Mouse (Mus musculus) neural tube, embryonic 13.5 days (tissue): ENCODE data around the gene Vps13d. TPM values are rescaled to one million over a fixed set of nuclear protein-coding genes. Genes with fewer than 3 reads are reported as not detected.

ENCODE experiments used
- ATAC-seq: fragments of 200-750 bp; cut with Nextera tagmentation; 2 replicates; pipeline ENCODE4 v1.8.0; 2017; ENCODE audit warnings: low read depth, mild to moderate bottlenecking, moderate TSS enrichment, moderate library complexity
- H3K27ac ChIP-seq: fragments of 300-500 bp; sonication (generic); replicated peaks from 2 replicates; pipeline ENCODE4 v1.5.1; 2015; ENCODE audit warnings: moderate library complexity, mild to moderate bottlenecking, inconsistent platforms
- H3K27me3 ChIP-seq: fragments of 300-500 bp; sonication (generic); 2 replicates; pipeline ENCODE4 v1.6.1; 2015; ENCODE audit warnings: mild to moderate bottlenecking, inconsistent platforms
- H3K36me3 ChIP-seq: fragments of 300-500 bp; sonication (generic); 2 replicates; pipeline ENCODE4 v1.6.1; 2015; ENCODE audit warnings: mild to moderate bottlenecking, inconsistent platforms
- H3K4me1 ChIP-seq: fragments of 300-500 bp; sonication (generic); replicated peaks from 2 replicates; pipeline ENCODE4 v1.6.1; 2015; ENCODE audit warnings: inconsistent platforms
- H3K4me2 ChIP-seq: fragments of 300-500 bp; sonication (generic); 2 replicates; pipeline ENCODE4 v1.6.1; 2015; ENCODE audit warnings: inconsistent platforms, mild to moderate bottlenecking, moderate library complexity
- H3K4me3 ChIP-seq: fragments of 300-500 bp; sonication (generic); 2 replicates; pipeline ENCODE4 v1.5.1; 2015; ENCODE audit warnings: mild to moderate bottlenecking, inconsistent platforms
- H3K9ac ChIP-seq: fragments of 300-500 bp; sonication (generic); 2 replicates; pipeline ENCODE4 v1.6.1; 2015; ENCODE audit warnings: moderate library complexity, mild to moderate bottlenecking, inconsistent platforms
- H3K9me3 ChIP-seq: fragments of 300-500 bp; sonication (generic); 2 replicates; pipeline ENCODE4 v1.6.1; 2016; ENCODE audit warnings: inconsistent platforms
- WGBS: fragments of 180-500 bp; shearing (Covaris S2); methylation state at CpG from one replicate; pipeline ENCODE4 v1.1.7; 2015; 5-methylcytosine and 5-hydroxymethylcytosine counted together
- polyA plus RNA-seq: library from polyadenylated mRNA; unstranded; fragments of >200 nt; fragmentation: Nextera tagmentation; extraction: Ambion mirVana; gene quantifications from 2 replicates; pipeline ENCODE4 v1.2.1, GENCODE M21; 2015

Vps13d gene
- polyA plus RNA-seq, 1 experiment from 2014 or later, result 6.3 TPM

DNA sequence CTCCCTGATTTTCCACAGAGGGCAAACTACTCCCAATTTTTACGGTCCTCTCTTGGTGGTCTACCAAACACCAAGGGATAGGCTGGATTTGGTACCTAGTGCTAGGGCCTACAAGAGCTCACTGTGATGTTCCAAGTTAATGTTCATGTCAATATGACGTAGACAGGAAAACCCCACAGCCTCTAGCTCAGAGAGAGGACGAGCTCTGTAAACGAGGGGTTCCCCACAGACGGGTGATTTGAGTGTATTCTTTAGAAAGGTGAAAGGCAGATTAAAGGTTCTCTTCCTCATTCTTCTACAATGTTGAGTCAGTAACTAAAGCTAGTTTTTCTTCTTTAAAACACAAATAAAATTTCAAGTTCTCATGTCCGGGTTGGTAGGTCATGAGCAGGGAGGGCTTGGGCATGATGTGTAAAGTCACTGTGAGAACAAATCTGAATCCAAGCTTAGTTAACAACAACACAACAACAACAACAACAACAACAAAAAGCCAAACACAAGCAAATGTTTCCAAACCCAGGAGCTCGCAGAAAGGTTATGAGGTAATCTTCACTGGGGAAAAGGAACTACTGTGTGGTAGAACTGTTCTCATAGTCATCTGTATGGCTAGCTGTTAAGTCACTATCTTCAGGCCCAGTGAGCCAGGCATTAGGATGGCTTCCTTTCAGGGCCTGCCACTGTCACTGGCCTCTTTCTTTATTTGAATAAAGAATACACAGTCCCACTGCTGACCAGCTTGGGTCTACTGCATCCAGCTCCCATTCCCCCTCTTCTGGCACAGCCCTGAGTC lies 208.6 kb downstream of the Vps13d start:
- Histone ChIP-seq H3K4me2 (no peak overlapping the region), H3K27me3 (no peaks in the 10 kb centered on the region), H3K4me3 (no peak overlapping the region), H3K9me3 (no peaks in the 10 kb centered on the region), H3K9ac (no peak overlapping the region), H3K36me3 (peaks cover 4% of the 10 kb centered on the region), H3K27ac (no peak overlapping the region), H3K4me1 (peaks cover 31% of the 10 kb centered on the region)
- 92% methylated on average over 7 of the region's 7 CpGs for WGBS
- no peak for ATAC-seq

DNA sequence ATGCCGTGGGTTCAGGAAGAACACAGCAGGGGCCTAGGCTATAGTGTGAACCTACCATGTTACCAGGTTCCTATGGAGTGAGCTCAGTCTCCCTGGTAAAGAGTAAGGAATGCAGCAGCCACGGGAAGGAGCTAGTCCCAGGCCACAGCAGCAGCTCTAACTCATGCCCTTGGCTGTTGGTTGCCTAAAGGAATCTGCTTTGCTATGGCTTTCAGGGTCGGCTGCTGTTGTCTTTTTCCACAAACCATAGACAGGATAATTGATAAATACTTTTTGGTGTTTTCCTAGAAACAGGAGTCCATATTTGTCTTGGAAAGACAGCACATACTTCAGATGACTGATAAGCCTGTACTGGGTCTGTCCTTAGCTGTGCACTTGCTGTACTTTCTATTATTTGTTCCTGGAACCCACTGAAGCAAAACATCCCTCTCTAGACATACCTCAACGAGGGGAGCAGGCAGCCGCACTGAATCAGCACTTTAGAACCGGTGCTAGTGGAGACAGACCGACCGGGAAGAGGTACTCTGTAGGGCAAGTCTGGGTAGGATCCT lies 210.9 kb downstream of the Vps13d start:
- Histone ChIP-seq H3K27ac (no peak overlapping the region), H3K9me3 (no peaks in the 10 kb centered on the region), H3K9ac (no peak overlapping the region), H3K36me3 (peaks cover 4% of the 10 kb centered on the region), H3K4me1 (peaks cover 14% of the 10 kb centered on the region; the same call in 1 of the 2 replicates), H3K4me3 (no peak overlapping the region), H3K4me2 (no peak overlapping the region), H3K27me3 (no peaks in the 10 kb centered on the region)
- ATAC-seq, result peak; percentile 60; the same call in 1 of the 2 replicates
- WGBS, result 55% methylated on average over 8 of the region's 8 CpGs

- Histone ChIP-seq H3K9ac (no peak overlapping the region), H3K4me2 (no peak overlapping the region), H3K4me1 (peaks cover 8% of the 10 kb centered on the region; the same call in 1 of the 2 replicates), H3K27ac (no peak overlapping the region), H3K36me3 (peaks cover 4% of the 10 kb centered on the region), H3K9me3 (no peaks in the 10 kb centered on the region), H3K4me3 (no peak overlapping the region), H3K27me3 (no peaks in the 10 kb centered on the region)
- ATAC-seq, result no peak
- WGBS, result 53% methylated on average over 8 of the region's 8 CpGs
Measured at GRCm38 (mm10) chr4:144983228-144983744, 211.5 kb downstream of the Vps13d start.

DNA sequence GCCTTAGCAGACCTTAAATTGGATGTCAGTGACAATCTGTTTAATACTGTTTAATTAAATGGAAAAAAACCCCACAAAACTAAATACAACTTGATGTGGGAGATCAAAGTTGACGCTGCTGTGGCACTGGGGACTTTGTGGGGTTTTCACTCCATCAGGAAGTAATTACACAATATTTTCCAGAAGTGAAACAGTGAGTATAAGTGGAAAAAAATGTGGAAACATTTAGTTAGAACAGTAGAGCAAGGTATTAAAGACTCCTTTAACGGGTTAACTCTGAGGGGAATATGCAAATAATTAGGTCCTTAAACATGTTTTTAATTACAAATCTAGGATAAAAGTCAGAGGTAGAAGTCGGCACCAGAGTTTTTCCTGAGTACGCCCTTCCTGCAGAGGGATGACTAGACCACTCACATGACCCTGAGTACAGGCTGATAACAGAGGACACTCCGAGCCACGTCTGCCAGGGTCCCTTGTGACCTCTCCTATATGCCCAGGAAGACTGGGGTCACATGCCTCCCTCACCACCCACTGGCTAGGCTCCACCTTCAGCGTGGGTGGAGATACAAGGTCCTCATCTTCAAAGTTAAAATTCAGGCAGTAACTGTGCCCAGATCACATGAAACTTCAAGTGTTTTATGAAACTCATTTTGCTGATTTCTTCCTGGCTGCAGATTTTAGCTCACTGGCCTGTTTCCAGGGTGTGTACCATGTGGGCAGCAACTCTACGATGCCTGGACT lies 213.8 kb downstream of the Vps13d start:
- Histone ChIP-seq H3K4me1 (peaks cover 8% of the 10 kb centered on the region; the same call in 1 of the 2 replicates), H3K27ac (no peak overlapping the region), H3K9me3 (no peaks in the 10 kb centered on the region), H3K36me3 (peaks cover 12% of the 10 kb centered on the region), H3K4me3 (no peak overlapping the region), H3K27me3 (no peaks in the 10 kb centered on the region), H3K4me2 (no peak overlapping the region), H3K9ac (no peak overlapping the region)
- WGBS, result 75% methylated on average over 8 of the region's 8 CpGs
- no peak for ATAC-seq

DNA sequence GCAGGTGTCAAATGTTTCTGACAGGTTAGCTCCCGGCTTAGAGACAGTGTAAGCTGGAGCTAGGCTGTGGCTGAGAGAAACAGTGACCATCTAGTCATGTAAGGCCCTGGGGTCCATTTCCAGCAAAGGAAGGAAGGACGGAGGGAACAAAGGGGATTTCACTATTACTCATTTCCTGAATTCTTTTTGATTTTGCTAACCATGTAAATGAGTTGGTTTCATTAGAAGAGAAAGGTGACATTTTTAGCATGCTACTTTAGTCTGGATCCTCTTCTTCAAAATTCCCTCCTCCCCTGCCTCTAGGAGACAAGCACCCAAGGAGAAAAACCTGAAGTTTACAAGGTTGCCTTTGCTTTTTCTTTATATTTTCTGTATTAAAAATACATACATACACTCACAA lies 214.7 kb downstream of the Vps13d start:
- H3K4me1 ChIP-seq, result peaks cover 14% of the 10 kb centered on the region; the same call in 1 of the 2 replicates
- H3K9ac ChIP-seq, result no peak overlapping the region
- H3K9me3 ChIP-seq, result no peaks in the 10 kb centered on the region
- no peak overlapping the region for H3K4me2 ChIP-seq
- H3K27ac ChIP-seq, result no peak overlapping the region
- no peak for ATAC-seq
- no peak overlapping the region for H3K4me3 ChIP-seq
- no peaks in the 10 kb centered on the region for H3K27me3 ChIP-seq
- peaks cover 17% of the 10 kb centered on the region for H3K36me3 ChIP-seq
- WGBS, result 87% methylated on average over 2 of the region's 2 CpGs

DNA sequence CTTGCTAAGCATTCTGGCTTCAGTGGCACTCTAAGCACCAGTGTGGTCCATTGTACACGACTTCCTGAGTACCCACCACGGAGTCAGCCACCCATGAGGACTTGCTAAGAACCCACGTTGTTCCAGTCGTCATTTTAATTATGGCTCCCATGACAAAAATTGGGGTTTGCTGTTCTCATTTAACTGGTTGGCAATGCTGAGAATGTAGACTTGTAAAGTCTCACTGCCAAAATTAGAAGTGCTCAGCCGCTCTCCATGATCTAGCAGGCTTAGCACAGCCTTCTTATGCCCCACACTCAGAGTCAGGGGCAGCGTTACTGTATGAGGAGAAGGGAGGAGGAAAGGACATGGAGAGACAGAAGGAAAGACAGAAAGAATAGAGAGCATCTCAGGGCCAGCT lies 216.8 kb downstream of the Vps13d start:
- WGBS, result 80% methylated on average over 6 of the region's 6 CpGs
- H3K9me3 ChIP-seq, result no peaks in the 10 kb centered on the region
- no peak for ATAC-seq

DNA sequence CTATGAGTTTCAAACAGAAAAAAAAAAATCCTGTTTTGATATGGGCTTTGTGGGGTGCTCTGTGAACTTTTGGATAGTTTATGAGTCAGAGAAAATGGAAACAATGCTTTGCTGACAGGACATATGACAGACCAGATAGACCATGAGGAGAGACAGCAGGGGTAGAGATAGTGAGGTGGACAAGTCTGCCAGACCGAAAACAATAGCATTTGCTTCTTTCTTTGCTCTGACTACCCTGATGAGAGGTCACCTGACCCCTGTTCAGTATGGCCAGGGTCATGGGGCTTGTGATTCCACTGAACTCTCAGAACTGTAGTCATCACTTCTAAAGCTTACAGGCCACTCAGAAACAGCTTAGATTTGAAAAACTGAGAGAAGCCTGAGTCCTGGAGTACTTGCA lies 217.7 kb downstream of the Vps13d start:
- Histone ChIP-seq H3K4me1 (peaks cover 6% of the 10 kb centered on the region; the same call in 1 of the 2 replicates), H3K4me3 (no peak overlapping the region), H3K4me2 (no peak overlapping the region), H3K27me3 (no peaks in the 10 kb centered on the region), H3K9ac (no peak overlapping the region), H3K27ac (no peak overlapping the region), H3K36me3 (peaks cover 22% of the 10 kb centered on the region), H3K9me3 (no peaks in the 10 kb centered on the region)
- no peak for ATAC-seq
- WGBS, result 73% methylated on average over 1 of the region's 1 CpGs

More for the DNA sequence above, 216.8 kb downstream of the Vps13d start:
- peaks cover 6% of the 10 kb centered on the region; the same call in 1 of the 2 replicates for H3K4me1 ChIP-seq
- no peaks in the 10 kb centered on the region for H3K27me3 ChIP-seq
- no peak overlapping the region for H3K9ac ChIP-seq
- H3K4me3 ChIP-seq, result no peak overlapping the region
- peaks cover 20% of the 10 kb centered on the region for H3K36me3 ChIP-seq
- H3K4me2 ChIP-seq, result no peak overlapping the region
- no peak overlapping the region for H3K27ac ChIP-seq

- Histone ChIP-seq H3K36me3 (peaks cover 24% of the 10 kb centered on the region), H3K4me2 (no peak overlapping the region), H3K9me3 (no peaks in the 10 kb centered on the region), H3K9ac (no peak overlapping the region), H3K4me3 (no peak overlapping the region), H3K4me1 (peaks cover 6% of the 10 kb centered on the region; the same call in 1 of the 2 replicates), H3K27me3 (no peaks in the 10 kb centered on the region), H3K27ac (no peak overlapping the region)
- 38% methylated on average over 2 of the region's 2 CpGs for WGBS
- no peak for ATAC-seq
Measured at GRCm38 (mm10) chr4:144975505-144975904, 219.3 kb downstream of the Vps13d start.

- no peaks in the 10 kb centered on the region for H3K9me3 ChIP-seq
- H3K4me3 ChIP-seq, result no peak overlapping the region
- no peaks in the 10 kb centered on the region for H3K27me3 ChIP-seq
- peaks cover 6% of the 10 kb centered on the region; the same call in 1 of the 2 replicates for H3K4me1 ChIP-seq
- 84% methylated on average over 3 of the region's 3 CpGs for WGBS
- no peak for ATAC-seq
- H3K27ac ChIP-seq, result no peak overlapping the region
- no peak overlapping the region for H3K4me2 ChIP-seq
- peaks cover 30% of the 10 kb centered on the region for H3K36me3 ChIP-seq
- no peak overlapping the region for H3K9ac ChIP-seq
Measured at GRCm38 (mm10) chr4:144974458-144974857, 220.3 kb downstream of the Vps13d start.

DNA sequence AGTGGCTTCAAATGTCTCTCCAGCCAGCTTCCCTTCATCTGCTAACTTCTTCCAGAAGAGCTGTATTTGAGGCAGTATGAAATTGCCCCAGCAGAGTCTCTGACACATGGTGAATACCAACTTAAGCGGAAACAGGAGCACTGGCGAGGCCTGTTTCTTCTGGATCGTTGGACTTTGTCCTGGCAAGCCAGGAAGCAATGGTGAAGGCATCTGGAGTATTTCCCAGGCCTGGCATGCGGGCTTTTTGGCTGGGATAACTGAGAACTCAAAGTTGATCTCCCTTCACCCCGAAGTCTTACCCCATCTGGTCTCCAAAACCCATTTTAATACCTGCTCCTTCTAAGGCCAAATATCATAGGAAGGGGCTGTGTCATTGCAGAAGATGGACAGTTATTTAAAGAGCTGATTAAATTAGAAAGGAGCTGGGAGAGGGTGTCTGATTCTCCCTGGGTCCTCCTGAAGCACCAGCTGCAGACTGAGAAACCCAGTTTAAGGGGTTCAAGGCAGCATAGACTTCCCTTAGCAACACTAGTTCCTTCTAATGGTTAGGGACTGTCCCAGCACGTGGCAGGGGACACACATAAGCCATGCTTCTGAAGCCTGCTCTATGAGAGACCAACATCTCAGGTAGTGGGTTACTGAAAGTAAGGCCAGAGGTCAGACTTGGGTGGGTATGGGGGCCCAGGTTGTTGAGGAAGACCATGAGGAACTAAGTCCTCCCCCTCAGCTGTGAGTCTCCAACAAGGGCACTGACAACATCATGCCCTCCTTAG lies 221.7 kb downstream of the Vps13d start:
- no peak overlapping the region for H3K9ac ChIP-seq
- peaks cover 6% of the 10 kb centered on the region; the same call in 1 of the 2 replicates for H3K4me1 ChIP-seq
- H3K36me3 ChIP-seq, result peaks cover 30% of the 10 kb centered on the region
- 83% methylated on average over 6 of the region's 6 CpGs for WGBS
- H3K4me2 ChIP-seq, result no peak overlapping the region
- no peak overlapping the region for H3K4me3 ChIP-seq
- H3K27me3 ChIP-seq, result no peaks in the 10 kb centered on the region
- no peaks in the 10 kb centered on the region for H3K9me3 ChIP-seq
- ATAC-seq, result no peak
- no peak overlapping the region for H3K27ac ChIP-seq

DNA sequence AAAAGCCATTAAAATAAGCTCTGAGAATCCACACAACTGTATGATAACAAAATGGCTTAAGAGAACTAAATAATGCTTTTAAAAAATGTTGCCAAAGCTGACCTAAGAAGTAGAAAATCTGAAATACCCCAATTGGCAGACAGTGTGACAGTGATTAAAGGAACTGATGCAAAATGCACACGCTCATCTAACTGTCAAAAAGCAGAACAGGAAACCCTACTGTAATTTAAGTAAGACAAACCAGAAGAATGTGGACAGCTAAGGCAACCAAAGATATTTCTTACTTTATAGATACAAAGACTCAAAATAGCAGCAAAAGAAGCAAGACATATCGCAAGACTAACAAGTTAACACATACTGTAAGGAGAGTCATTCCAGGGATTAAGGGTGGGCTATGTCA lies 223.8 kb downstream of the Vps13d start:
- H3K36me3 ChIP-seq, result peaks cover 23% of the 10 kb centered on the region
- H3K27ac ChIP-seq, result no peak overlapping the region
- H3K4me2 ChIP-seq, result no peak overlapping the region
- 91% methylated on average over 2 of the region's 2 CpGs for WGBS
- no peak overlapping the region for H3K4me3 ChIP-seq
- no peaks in the 10 kb centered on the region for H3K27me3 ChIP-seq
- no peaks in the 10 kb centered on the region for H3K9me3 ChIP-seq
- no peak overlapping the region for H3K9ac ChIP-seq
- H3K4me1 ChIP-seq, result peaks cover 6% of the 10 kb centered on the region; the same call in 1 of the 2 replicates
- no peak for ATAC-seq
